Mouse (Mus musculus): Measurements from ENCODE around the gene Tmc2. TPM values are rescaled to one million over a fixed set of nuclear protein-coding genes. Genes with fewer than 3 reads are reported as not detected.

The Tmc2 gene
- polyA plus RNA-seq, 1 experiment from 2014 or later = not detected

Other genes with a start within 250 kb of the Tmc2 start
- gene Tgm3, start 182.8 kb upstream of the Tmc2 start, polyA plus RNA-seq (2016; fragmentation: Nextera tagmentation; extraction: Ambion mirVana) = not detected in 2 replicates
- not detected in 2 replicates for gene Tgm6, start 82.8 kb upstream of the Tmc2 start, polyA plus RNA-seq (2016; fragmentation: Nextera tagmentation; extraction: Ambion mirVana)
- gene Snrpb, start 15.8 kb upstream of the Tmc2 start, polyA plus RNA-seq (2016; fragmentation: Nextera tagmentation; extraction: Ambion mirVana) = 620 and 646 TPM in 2 replicates
- 367 and 368 TPM in 2 replicates for gene Nop56, start 79.2 kb downstream of the Tmc2 start, polyA plus RNA-seq (2016; fragmentation: Nextera tagmentation; extraction: Ambion mirVana)
- 137 and 145 TPM in 2 replicates for gene Idh3b, start 89.4 kb downstream of the Tmc2 start, polyA plus RNA-seq (2016; fragmentation: Nextera tagmentation; extraction: Ambion mirVana)
- 4.4 and 4.6 TPM in 2 replicates for gene Ebf4, start 100.0 kb downstream of the Tmc2 start, polyA plus RNA-seq (2016; fragmentation: Nextera tagmentation; extraction: Ambion mirVana)
- 98.0 and 106 TPM in 2 replicates for gene Cpxm1, start 202.4 kb downstream of the Tmc2 start, polyA plus RNA-seq (2016; fragmentation: Nextera tagmentation; extraction: Ambion mirVana)
- gene Gm28372, start 210.0 kb downstream of the Tmc2 start, polyA plus RNA-seq (2016; fragmentation: Nextera tagmentation; extraction: Ambion mirVana) = 0.15 TPM in 1 of 2 replicates, not detected in the other
- 0.60 TPM in 1 of 2 replicates, not detected in the other for gene 1700020A23Rik, start 210.1 kb downstream of the Tmc2 start, polyA plus RNA-seq (2016; fragmentation: Nextera tagmentation; extraction: Ambion mirVana)
- gene Tmem239, start 211.3 kb downstream of the Tmc2 start, polyA plus RNA-seq (2016; fragmentation: Nextera tagmentation; extraction: Ambion mirVana) = 0.20 TPM in 1 of 2 replicates, not detected in the other
- 119 and 122 TPM in 2 replicates for gene Vps16, start 229.1 kb downstream of the Tmc2 start, polyA plus RNA-seq (2016; fragmentation: Nextera tagmentation; extraction: Ambion mirVana)
- 14.7 TPM in 2 replicates for gene Pced1a, start 229.5 kb downstream of the Tmc2 start, polyA plus RNA-seq (2016; fragmentation: Nextera tagmentation; extraction: Ambion mirVana)